Mouse (Mus musculus) kidney, postnatal 4 days (tissue): ENCODE results near the gene Serinc1.
"Not testable (repeated sequence)": the region's sequence is repeated elsewhere in the genome, so short reads cannot be mapped to it uniquely, and the experiment has no call there.

Experiments used
- DNase-seq, 2 experiments: peaks; one replicate each; pipeline ENCODE4 v3.0.0; 2021; ENCODE audit warnings: mixed read lengths in 2 of 2

Gene Serinc1

DNA sequence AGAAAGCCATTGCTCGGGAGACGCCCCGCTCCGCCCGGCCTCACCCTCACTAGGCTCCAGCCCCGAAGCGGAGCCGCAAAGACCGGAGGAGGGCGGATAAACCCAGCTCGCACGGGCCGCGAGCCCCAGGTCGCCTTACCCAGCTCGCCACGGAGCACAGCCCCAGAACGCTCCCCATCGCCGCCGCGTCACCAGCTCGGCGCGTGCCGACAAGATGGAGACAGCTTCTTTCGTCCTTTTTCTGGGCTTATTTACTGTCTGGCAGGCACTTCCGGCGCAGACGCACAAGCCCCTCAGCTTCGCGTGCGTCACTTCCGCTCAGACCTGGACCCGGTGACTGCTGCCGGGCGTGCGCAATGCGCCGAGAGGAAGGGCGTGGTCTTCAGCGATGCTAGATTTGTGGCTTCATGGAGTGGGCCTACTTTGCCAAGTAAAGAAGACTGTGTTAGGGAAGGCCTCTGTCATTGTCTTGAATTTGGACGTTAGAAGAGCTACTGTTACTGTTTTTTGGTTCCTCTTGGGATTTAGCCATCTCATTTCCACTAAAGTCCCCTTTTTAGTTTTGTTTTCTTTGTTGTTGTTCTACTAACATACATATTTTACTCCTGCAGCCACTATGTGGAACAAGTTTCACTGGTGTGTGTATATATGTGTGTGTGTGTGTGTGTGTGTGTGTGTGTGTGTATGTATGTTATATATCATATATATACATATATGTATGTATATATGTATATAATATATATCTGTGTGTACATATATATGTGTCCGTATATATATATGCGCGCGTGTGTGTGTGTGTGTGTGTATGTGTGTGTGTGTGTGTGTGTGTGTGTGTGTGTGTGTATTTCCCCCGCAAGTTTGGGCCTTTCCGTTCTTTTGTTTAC, at the start of gene Serinc1:
TSS of gene Serinc1 (minus strand) at position 313 of the 884 bp plus-strand sequence.
- peak; percentile 96 to 97 for DNase-seq

DNA sequence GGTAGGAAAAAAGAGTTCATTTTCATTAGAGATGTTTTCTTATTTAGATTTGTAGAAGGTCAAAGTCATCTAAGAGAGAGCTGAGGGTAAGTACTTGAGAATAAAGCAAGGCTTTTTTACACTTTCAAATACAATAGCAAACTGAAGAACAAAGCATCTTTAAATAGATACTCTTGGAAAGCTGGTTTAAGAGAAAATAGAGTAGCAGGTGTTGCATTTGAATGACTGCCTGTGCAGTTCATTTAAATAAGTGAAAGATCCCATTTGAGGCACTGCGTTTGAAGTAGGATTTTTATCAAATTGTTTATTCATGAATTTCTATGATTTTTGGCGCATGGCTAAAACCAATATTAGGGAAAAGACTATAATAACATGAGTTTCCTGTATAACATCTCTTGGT, 44.4 kb upstream of the Serinc1 start:
- no peak for DNase-seq

DNA sequence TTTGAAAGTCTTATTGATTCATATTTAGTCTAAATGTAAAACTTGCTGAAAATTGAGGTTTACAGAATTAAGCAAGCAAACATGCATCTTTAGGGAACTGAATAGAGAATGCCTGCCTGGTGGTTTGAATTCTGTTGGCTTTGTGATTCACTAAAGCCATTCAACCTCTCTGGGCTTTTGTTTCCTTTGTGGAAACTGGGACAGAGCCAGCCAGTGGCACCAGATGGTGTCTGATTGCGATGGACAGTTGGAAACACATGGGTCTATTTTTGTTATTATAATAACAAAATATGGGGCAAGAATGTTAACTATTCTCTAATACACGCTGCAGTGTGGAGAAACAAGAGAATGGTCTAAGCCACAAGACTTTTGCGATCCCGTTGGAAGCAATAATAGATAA, 39.8 kb upstream of the Serinc1 start:
- DNase-seq: no peak

DNA sequence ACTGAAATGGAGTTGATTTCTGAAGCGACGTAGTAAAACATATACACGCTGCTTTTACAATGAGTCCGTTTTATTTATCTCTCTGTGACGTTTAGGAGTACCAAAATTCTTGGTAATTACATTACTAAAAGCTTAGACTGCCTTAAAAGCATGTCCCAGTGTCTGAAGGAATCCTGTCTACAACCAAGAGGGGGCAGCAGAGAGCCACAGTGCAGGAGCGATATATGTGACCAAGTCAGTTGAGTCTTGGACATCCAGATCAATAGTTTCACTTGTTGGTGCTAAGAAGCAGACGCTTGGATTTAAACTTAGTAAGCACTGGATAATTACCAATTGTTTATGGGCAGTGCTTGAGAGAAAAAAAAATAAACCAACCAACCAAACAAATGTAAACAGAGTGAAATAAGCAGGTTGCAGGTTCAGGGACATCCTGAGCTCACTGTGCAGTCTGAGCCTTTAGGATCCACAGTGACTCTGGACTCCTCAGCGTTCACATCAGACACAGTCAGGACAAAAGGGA, 38.9 kb upstream of the Serinc1 start:
- peak; percentile 72 to 77 for DNase-seq

DNA sequence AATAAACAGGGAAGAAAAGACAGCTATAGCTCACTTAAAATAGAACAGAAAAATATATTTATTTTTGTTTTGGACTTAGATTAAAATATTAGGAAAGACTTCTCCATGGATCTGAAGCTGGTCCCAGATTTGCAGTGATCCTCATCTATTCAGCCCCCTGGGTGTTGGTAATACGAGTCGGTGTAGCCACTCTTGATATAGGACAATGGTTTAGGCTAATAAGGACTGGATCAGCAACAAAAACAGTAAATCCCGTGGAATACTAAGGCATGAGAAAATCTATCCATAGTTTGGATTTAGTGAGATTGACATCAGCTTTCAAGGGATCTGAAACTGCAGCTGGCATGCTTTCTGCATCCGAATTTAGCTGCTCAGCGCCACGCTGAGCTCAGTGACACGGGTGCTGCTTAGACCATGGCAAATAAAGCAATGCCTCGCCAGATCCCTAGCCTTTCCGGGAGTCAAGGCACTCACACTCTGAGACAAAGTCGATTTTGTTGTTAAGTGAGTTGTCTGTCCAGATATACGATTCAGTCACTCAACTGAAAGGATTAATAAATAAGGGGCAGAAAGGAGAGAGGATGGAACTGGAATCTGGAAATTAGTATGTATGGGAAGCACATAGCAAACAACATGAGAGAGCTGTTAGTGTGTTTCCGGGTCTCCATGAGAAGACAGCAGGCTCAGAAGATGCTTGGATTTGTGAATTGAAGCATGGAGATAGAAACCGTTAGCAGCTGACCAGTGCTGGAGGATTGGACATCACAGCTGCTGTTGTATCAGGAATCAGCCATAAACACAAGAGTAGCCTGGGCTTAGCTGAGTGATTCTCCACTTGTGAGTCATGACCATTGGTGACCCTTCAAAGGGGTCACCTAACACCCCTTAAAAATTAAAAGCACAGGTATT, 36.9 kb upstream of the Serinc1 start:
- no peak for DNase-seq

DNA sequence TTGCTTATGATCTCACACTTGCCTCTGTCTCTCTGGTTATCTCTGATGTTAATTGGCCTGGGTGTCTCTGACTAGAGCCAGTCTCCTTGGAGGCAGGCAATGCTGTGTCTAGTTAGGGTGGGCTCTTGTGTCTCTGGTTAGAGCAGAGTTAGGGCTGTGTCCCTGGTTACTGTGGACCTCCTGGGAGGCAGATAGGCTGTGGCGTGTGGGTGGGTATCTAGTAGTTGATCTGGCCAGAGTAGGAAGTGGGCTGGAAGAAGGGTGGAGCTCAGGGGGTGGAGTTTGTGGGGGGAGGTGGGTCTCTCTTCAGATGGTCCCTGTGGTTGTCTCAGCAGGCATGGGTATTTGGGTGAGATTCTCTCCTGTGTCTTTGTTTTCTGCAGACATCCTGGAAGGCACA, 33.9 kb upstream of the Serinc1 start:
- no peak for DNase-seq

DNA sequence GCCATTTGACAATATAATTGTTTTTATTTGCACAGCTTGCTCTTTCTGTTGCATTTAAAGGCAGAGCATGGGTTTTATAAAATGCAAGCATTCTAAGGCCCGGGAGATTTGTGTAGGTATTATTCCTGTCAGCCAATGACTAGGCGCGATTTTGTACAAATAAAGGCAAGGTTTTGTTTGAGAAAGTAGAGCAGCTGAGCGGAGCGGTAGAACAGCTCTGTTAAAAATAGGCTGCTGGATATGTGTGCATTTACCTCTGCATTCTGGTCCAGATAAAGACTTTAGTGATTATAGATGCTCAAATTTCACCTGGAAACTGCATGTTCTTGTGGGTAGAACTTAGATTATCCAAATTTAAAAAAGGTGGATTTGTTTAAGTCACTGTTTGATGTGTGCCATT, 25.3 kb upstream of the Serinc1 start:
- DNase-seq: no peak

DNA sequence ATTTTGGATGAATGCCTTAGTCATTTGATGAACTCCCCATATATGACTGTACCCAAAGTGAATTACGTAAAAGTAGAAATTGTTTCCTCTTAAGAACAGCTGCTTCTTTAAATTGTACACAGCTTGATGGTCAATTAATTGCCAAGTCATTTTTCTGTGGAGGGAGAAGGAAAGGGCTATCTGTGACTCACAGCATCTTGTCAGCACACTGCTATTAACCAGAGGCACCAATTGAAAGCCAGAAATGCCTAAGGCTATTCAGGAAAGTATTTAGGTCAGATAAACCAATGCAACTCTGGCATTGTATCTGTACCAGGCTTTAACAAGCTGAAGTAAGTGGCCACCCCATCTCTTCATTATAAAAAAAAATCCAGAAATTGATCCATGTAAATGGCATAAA, 21.4 kb upstream of the Serinc1 start:
- no peak for DNase-seq

DNA sequence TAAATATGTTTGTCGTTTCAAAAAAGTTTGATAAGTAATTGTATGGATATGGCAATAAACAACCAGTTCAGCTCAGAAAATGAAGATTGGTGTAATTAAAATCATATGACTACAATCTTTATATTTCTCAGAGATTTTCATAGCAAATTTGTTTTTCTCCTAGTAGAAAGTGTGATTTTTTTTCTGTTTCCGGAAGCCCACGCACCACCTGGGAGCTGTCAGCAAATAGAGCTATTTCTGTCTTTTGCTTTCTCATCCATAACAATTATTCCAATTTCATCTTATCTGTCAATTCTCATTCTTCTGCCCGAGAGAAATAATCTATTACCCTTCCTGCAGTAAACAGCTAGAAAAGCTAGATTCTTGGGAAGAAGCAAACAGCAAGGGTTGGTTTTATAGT, 17.3 kb upstream of the Serinc1 start:
- DNase-seq: no peak

DNA sequence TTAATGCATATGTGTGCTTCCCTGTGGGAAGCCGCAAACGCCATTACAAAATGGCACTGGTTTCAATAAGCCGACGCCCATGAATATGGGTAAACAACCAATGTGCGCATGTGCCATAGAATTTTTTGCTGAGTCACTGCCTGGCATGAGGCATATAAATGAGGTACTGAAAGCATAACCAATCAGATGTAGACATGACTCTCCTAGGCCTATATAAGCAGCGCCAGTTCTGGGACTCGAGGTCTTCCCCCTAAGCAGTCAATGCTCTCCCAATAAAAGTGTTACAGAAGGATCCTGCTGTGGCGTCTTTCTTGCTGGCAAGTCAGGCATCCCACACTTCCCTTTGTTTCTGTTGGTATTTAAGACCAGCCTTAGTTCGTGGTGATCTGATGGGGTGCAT, 11.6 kb upstream of the Serinc1 start:
- DNase-seq: not testable (repeated sequence)

DNA sequence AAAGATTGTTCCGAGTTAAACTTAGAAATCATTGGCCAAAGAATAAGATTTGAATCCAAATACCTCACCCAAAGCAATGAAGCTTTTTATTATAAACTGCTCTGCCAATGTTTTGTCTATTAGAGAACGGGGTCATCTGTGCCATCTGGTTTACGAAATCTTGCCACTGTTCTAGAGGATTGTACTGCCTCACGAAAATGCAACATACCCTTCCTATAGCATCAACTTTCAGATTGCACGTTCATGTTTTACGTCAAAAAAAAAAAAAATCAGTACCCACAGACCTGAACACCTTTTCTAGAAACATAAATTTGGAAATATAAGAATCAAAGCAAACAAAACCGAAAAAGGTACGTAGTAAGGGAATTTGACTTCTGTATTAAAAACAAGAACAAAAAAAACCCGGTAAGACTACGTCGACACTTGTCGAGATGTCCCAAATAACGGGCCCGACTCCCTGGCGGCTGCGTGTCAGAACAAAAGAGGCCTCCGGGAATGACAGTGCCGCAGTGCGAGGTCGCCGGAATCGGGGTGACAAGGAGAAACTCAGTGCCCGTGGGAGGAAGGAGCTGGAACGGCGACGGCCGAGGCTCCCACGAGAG, 613 bp downstream of the Serinc1 start:
- no peak for DNase-seq

DNA sequence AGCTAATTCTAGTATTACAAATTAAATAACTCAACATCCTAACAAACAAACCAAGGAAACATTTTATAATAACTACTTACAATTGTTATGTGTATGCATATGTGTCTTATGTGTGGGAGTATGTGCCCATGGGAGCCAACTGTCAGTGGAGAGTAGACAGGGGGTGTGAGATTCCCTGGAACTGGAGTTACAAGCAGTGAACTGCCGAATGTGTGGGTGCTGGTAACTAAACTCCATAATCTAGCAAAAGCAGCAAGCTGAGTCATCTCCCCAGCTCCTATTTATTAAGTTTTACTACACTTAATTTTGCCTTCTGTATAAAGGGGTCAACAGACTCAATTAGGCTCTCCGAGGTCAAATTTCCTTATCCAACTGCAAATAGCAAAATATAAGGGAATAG, 1.3 kb downstream of the Serinc1 start:
- no peak for DNase-seq

DNA sequence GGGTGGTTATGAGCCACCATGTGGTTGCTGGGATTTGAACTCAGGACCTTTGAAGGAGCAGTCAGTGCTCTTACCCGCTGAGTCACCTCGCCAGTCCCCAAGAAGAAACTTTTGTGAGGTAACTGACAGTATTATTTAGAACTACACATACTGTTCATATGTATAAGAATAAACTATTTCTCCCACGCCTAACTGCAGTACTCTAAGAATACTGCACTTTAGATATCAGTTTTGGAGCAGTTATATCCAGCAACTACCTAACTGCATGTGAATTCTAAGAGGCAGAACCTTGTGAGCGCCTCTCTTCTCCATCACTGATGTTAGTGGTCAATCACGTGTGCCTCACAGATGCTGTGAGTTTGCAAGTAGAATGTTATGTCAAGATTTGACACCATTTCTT, 5.9 kb downstream of the Serinc1 start:
- no peak for DNase-seq

DNA sequence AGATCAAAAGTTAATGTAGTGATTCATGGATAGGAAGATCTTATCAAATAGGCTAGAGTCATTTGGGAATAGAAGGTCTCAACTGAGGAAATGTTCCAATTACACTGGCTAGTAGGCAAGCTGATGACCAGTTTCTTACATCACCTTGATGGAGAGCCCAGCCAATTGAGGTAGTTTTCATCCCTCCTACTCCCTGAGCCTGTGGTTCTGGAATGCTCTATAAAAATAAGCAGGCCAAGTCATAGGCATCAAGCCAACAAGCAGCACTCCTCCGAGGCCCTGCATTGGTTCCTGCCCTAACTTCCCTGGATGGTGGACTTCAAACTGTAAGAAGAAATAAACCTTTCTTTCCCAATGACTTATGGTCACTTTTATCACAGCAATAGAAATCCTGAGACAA, 17.1 kb downstream of the Serinc1 start:
- DNase-seq: no peak

DNA sequence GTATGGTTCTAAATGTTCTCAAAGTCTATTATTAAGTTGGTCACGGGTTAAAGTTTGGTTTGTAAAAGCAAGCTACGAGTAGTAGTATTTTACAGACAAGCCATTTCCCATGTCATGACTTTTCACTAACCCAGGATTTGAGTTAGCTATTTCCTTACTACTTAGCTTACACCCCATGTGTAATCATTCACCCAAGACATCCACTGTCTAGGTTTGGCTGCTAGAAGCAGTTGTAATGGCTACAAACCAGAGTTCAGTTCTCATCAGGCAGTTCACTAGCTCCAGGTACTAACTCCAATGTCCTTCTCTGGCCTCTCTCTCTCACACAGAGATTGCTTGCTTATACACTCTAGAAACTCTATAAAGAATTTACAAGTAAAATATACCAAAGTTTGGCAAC, 17.7 kb downstream of the Serinc1 start:
- no peak for DNase-seq

DNA sequence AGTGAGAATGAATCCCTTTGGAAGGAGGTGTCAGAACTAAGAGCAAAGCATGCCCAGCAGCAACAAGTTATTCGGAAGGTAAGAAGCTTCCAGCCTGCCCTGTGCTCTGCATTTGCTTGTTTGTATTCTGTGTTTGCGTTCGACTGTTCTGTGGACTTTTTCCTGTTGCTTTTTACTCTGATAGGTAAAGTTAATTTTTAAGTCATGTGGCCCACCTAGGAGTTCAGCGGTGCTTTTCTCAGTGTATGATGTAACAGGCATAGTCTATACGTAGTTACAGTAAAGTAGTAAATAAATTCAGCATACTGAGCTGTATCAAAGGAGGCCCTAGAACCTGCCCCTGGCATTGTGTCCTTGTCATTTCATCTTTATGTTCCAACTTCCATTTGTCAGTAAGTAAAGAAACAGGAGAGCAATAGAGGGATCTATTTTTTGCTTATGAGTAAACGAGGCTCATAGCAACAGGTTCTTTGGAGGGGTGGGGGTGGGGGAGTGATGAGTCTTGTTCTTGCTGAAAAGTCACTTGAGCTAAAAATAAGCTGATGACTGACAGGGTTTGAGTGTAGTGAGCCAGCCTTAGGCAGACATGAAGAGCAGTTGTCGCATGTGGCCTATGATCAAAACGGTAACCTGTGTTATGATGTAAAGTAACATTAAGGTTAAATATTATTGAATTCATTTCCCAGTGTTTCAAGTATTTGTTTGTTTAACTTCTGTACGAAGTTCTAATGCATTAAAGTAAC, 32.7 kb downstream of the Serinc1 start:
- DNase-seq: no peak

DNA sequence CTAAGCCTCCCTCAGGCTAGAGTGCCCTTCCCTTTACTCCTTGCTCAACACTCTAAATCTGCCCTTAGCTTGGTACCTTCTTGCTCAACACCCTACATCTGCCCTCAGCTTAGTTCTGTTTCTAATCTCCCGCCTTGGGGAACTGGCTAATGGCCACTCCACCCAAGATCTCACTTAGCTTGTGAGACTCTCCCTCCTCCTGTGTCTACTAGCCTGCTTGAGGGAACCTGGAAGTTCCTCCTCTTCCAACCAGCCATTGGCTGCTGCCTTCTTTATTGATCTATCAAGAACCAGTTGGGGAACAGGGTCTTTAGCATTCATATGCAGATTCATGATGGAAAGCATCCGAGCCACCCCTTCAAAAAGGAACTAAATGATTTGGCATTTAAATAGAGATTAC, 40.3 kb downstream of the Serinc1 start:
- no peak for DNase-seq

DNA sequence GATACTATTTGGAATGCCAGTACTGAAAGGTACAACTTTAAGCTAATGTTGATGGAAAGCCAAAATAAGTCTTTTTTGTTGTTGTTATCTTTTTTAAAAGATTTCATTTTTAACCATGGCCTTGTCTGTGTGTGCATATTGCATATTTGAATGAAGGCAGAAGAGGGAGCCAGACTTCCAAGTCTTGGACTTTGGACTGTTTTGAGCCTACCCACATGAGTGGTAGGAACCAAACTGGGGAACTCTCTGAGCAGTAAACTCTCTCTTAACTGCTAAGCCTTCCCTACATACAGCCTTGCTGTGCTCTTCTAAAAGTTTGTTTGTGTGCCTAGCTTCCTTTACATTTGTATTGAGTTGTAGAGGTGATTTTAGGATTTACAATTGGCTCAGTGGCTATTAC, 43.7 kb downstream of the Serinc1 start:
- DNase-seq: no peak

DNA sequence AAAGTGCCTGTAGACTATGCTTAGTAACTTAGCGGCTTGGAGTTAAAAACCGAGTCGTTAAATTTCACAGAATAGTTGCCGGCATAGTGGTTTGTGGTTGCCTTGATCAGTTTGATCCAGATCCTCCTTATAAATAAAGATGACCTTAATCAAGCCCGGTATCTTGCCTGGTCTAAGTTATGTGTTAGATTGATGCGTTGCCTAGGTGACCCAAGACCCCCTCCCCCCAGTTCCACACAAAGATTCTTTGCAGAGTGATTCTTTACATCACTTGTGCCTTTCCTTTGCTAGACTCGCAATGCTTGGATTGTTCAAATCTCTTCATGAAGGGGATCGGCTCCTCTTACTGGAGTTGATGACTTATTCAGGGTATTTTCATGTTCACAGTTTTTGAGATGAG, 45.1 kb downstream of the Serinc1 start:
- peak in 1 of 2 experiments; percentile 9 for DNase-seq

DNA sequence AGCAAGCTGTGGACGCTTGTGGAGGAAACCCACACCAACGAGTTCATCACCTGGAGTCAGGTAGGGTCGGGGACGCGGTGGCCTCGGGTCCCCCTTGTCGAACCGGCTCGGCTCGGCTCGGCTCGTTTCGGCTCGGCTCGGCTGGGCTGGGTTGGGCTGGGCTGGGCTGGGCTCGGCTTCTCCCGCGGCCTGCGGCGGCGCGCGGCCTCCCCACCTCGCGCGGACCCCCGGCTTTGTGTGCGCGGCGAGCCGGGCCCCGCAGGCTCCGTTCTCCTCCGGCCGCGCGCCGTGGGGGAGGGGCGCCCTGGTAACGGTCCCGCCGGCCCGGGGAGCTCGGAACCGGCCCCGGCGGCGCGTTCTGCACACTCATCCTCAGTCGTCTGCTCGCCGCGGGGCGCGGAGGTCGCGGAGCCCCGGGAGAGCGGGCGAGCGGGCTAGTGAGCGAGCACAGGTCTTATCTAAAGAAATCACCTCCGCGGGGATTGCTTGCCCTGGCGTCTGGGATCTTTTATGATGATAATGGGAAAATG, 45.7 kb downstream of the Serinc1 start:
- DNase-seq: peak; percentile 87 to 92

DNA sequence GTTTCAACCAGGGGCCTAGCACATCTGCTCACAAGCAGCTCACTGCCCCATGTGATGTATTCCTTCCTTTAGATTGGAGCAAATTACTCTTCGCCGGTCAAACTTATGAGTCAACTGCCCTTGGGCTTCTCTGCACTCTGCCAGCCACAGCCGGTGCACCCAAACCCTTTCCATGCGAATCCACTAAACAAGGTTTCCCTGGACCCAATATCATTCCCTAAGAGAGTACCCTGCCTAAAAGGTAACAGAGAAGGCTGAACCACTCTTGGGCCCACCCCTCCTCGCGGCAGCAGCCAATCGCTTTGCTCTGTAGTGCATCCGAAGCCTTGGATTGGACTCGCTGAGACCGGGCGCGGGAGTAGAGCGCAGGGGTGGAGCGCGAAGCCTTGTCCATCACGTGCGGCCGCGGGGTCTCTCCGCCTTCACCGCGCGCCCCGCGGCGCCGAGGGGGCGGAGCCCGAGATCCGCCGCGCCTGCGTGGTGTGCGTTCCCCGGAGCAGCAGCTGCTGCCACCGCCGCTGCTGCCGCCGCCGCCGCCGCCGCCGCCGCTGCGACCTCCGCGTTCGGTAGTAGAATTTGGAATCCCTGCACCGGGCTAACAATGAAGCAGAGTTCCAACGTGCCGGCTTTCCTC, 46.3 kb downstream of the Serinc1 start, which contains the start of gene Hsf2:
TSS of gene Hsf2 (plus strand) at position 478 of the 634 bp plus-strand sequence.
- peak; percentile 96 to 98 for DNase-seq

DNA sequence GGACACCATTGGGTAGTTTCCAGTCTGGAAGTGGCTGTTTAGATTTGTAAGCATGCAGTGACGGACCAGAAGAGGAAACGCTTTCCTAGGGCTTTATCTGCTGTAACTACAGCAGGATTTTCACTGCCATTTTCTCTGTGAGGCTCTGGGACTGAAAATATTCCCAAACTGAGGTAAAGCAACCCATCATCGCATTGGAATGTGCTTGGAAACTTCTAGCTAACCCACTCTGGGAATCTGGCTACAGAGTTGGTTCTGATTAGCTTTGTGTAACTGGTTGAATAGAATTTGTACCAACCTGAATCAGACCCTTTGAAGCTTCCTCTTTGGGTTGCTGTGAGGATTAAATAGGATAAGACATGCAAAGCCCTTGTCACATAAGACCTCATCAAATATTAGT, 47.6 kb downstream of the Serinc1 start:
- DNase-seq: no peak
